25 mouse cellular contexts compared by ENCODE assay signal in the genomic region with DNA sequence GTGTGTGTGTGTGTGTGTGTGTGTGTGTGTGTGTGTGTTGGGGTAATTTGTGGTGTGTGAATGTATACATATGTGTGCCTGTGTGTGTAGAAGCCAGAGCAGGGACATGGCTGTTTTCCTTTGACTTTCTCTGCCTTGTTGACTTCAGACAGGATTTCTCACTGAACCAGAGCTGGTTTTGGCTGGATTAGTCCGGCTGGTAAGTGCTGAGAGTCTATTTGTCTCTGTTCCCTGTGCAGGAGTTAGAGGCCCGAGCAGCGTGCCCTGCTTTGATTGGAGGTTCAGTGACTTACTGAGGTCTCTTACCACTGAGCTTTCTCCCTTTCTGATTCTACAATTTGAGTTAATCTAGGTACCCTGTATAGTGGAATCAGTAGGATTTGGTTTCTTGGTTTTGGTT.
DNase-seq lines count a peak whose midpoint lies in the region; ATAC-seq and TF ChIP-seq lines count a peak whose summit lies in the region.
"Had no signal": no experiment of that assay in that cellular context is flagged by ENCODE, and none has a peak within 500 bp of the region (broad histone marks: within the 10 kb centered on the region; RNA-seq: fewer than 3 reads in every experiment).

No protein-coding gene starts in this region.

- H3K4me3 ChIP-seq in ES-E14 (ENCODE audit: insufficient read depth in 1 of 2, low read depth in 1 of 2, low read length in 2 of 2, poor library complexity in 1 of 2, severe bottlenecking in 1 of 2): no peak overlapping the region
- H3K4me3 ChIP-seq in hindbrain, embryonic 11.5 days (ENCODE audit: low read depth, low read length): no peak overlapping the region
- no peak overlapping the region for H3K4me3 ChIP-seq in heart, embryonic 11.5 days (ENCODE audit: low read depth, low read length)
- H3K4me3 ChIP-seq: embryonic facial prominence, embryonic 12.5 days; forebrain, embryonic 10.5 days; heart, adult 2 months; heart, embryonic 13.5 days; hindbrain, embryonic 15.5 days; limb, embryonic 13.5 days; lung, embryonic 15.5 days; midbrain, embryonic 10.5 days; midbrain, embryonic 15.5 days; neural tube, embryonic 15.5 days had no signal

- H3K27me3 ChIP-seq in hindbrain, embryonic 11.5 days (ENCODE audit: control insufficient read depth, insufficient read depth, low read length): no peaks in the 10 kb centered on the region
- H3K27me3 ChIP-seq in heart, embryonic 11.5 days (ENCODE audit: control insufficient read depth, insufficient read depth, low read length): no peaks in the 10 kb centered on the region
- H3K27me3 ChIP-seq: CH12.LX; embryonic facial prominence, embryonic 12.5 days; heart, embryonic 13.5 days; hindbrain, embryonic 15.5 days; limb, embryonic 13.5 days; lung, embryonic 15.5 days; midbrain, embryonic 15.5 days; neural tube, embryonic 15.5 days; Patski had no signal

- ATAC-seq in hindbrain, embryonic 11.5 days (ENCODE audit: low FRiP score): no peak
- no peak for ATAC-seq in heart, embryonic 11.5 days (replicated peaks; ENCODE audit: insufficient number of reproducible peaks, low FRiP score, low TSS enrichment)
- ATAC-seq: forebrain, postnatal 0 days; Patski had no signal

- peaks cover 0 to 4% of the 10 kb centered on the region in 2 experiments; a peak in 1 of 4 replicates for H3K4me1 ChIP-seq in ES-E14 (ENCODE audit: control insufficient read depth in 2 of 2, insufficient read depth in 2 of 2, low read length in 2 of 2, poor library complexity in 1 of 2)
- 0 out of 2 replicates have a peak, but pooled peaks cover 2% of the 10 kb centered on the region for H3K4me1 ChIP-seq in hindbrain, embryonic 11.5 days (replicated peaks; ENCODE audit: control insufficient read depth, insufficient read depth, low read length)
- peaks cover 4% of the 10 kb centered on the region for H3K4me1 ChIP-seq in heart, embryonic 11.5 days (ENCODE audit: control insufficient read depth, insufficient read depth, low read length)
- H3K4me1 ChIP-seq: embryonic facial prominence, embryonic 12.5 days; hindbrain, embryonic 15.5 days; lung, embryonic 15.5 days had no signal

- H3K27ac ChIP-seq in ES-E14 (ENCODE audit: insufficient read depth, low read depth, low read length, poor library complexity, severe bottlenecking): no peak overlapping the region
- no peak overlapping the region for H3K27ac ChIP-seq in hindbrain, embryonic 11.5 days (ENCODE audit: low read depth, low read length)
- H3K27ac ChIP-seq in heart, embryonic 11.5 days (ENCODE audit: low read depth, low read length): no peak overlapping the region
- H3K27ac ChIP-seq: embryonic facial prominence, embryonic 12.5 days; forebrain, embryonic 10.5 days; heart, adult 2 months; heart, embryonic 13.5 days; hindbrain, embryonic 15.5 days; limb, embryonic 13.5 days; lung, embryonic 15.5 days; midbrain, embryonic 10.5 days; midbrain, embryonic 15.5 days; neural tube, embryonic 15.5 days had no signal

- DNase-seq in ES-E14 (ENCODE audit: low read depth, low spot score) (peak; percentile 61), ZHBTc4 (ENCODE audit: low read depth, low spot score) (peak; percentile 84)
- peak; percentile 81 for DNase-seq in kidney, adult 9 months
- peak; percentile 78 for DNase-seq in kidney, postnatal 14 days
- no peak for DNase-seq in adrenal gland, postnatal 25 days
- no peak for DNase-seq in hindbrain, embryonic 11.5 days (ENCODE audit: low spot score)
- DNase-seq in c-Kit-positive CD71-positive TER-119-positive erythroid progenitor cells, embryonic 14.5 days (ENCODE audit: low spot score): no peak
- DNase-seq: embryo, embryonic 11 days; gastrocnemius, postnatal 25 days; retina, postnatal 1 day had no signal

- H3K36me3 ChIP-seq in ES-E14 (ENCODE audit: control insufficient read depth, insufficient read depth, low read length, poor library complexity, severe bottlenecking): peaks cover 4% of the 10 kb centered on the region; the same call in 1 of the 2 replicates
- no peaks in the 10 kb centered on the region for H3K36me3 ChIP-seq in hindbrain, embryonic 11.5 days (ENCODE audit: control insufficient read depth, insufficient read depth, low read length)
- H3K36me3 ChIP-seq in heart, embryonic 11.5 days (ENCODE audit: control insufficient read depth, insufficient read depth, low read length): no peaks in the 10 kb centered on the region
- H3K36me3 ChIP-seq: hindbrain, embryonic 15.5 days; midbrain, embryonic 15.5 days; neural tube, embryonic 15.5 days had no signal

- no peak overlapping the region for H3K4me2 ChIP-seq in hindbrain, embryonic 11.5 days (replicated peaks; ENCODE audit: low read depth, low read length)
- H3K4me2 ChIP-seq in heart, embryonic 11.5 days: no peak overlapping the region
- H3K4me2 ChIP-seq: embryonic facial prominence, embryonic 12.5 days; heart, embryonic 13.5 days; hindbrain, embryonic 15.5 days; limb, embryonic 13.5 days; liver, embryonic 11.5 days; lung, embryonic 15.5 days; midbrain, embryonic 15.5 days; neural tube, embryonic 15.5 days had no signal

- H3K9me3 ChIP-seq in ES-E14 (ENCODE audit: control insufficient read depth, insufficient read depth, low read depth, low read length): no peaks in the 10 kb centered on the region
- H3K9me3 ChIP-seq in hindbrain, embryonic 11.5 days (ENCODE audit: control insufficient read depth, low read length): no peaks in the 10 kb centered on the region
- H3K9me3 ChIP-seq in heart, embryonic 11.5 days (replicated peaks; ENCODE audit: control insufficient read depth, low read length): no peaks in the 10 kb centered on the region
- H3K9me3 ChIP-seq: embryonic facial prominence, embryonic 12.5 days; forebrain, embryonic 10.5 days; heart, embryonic 13.5 days; hindbrain, embryonic 15.5 days; limb, embryonic 13.5 days; lung, embryonic 15.5 days; midbrain, embryonic 10.5 days; midbrain, embryonic 15.5 days; neural tube, embryonic 15.5 days had no signal

- in situ Hi-C loops in ES-E14 (cut with MboI; ENCODE audit: low sequenced_read_pairs in 2 of 2, unreplicated experiment in 2 of 2): no loop called here

- H3K9ac ChIP-seq in ES-E14 (ENCODE audit: insufficient read depth, low read depth, low read length, poor library complexity, severe bottlenecking): no peak overlapping the region
- H3K9ac ChIP-seq in hindbrain, embryonic 11.5 days (ENCODE audit: low read depth, low read length): no peak overlapping the region
- no peak overlapping the region for H3K9ac ChIP-seq in heart, embryonic 11.5 days (ENCODE audit: low read depth, low read length)
- H3K9ac ChIP-seq: embryonic facial prominence, embryonic 12.5 days; forebrain, postnatal 0 days; heart, embryonic 13.5 days; hindbrain, embryonic 15.5 days; limb, embryonic 13.5 days; lung, embryonic 15.5 days; midbrain, embryonic 15.5 days; neural tube, embryonic 15.5 days had no signal

- 89% methylated on average over 3 of the region's 3 CpGs for WGBS in hindbrain, embryonic 11.5 days
- 76% methylated on average over 3 of the region's 3 CpGs for WGBS in heart, embryonic 11.5 days (ENCODE audit: insufficient replicate concordance)

TF ChIP-seq in ES-E14, 5 proteins besides CTCF, POLR2A, EP300 and RAD21:
- TF ChIP-seq CHD2 (IDR thresholded peaks at IDR 0.05; ENCODE audit: low read depth, low read length) (no peak), ZC3H11A (IDR thresholded peaks at IDR 0.05; ENCODE audit: borderline replicate concordance, low read depth, low read length) (no peak), MAFK (IDR thresholded peaks at IDR 0.05; ENCODE audit: insufficient read depth, low read depth, low read length) (no peak), HCFC1 (IDR thresholded peaks at IDR 0.05; ENCODE audit: borderline replicate concordance, insufficient read depth, low read length) (no peak)
TF ChIP-seq in ES-E14: peak in this region for 0.

Comparison
In these comparisons a context has a peak if more than half of its experiments do, and no peak if none do; other contexts are left out.
1. DNase-seq: peak in ES-E14 (single experiment), ZHBTc4 (single experiment), kidney, adult 9 months (single experiment) and kidney, postnatal 14 days (single experiment); none in adrenal gland, postnatal 25 days (single experiment), hindbrain, embryonic 11.5 days (single experiment) and c-Kit-positive CD71-positive TER-119-positive erythroid progenitor cells, embryonic 14.5 days (single experiment).